Mouse (Mus musculus) heart, postnatal 0 days (tissue): ENCODE results near the gene St3gal4.

Experiments
- CTCF ChIP-seq: IDR thresholded peaks from 2 replicates; pipeline ENCODE4 v1.5.1; 2016; ENCODE audit warnings: antibody characterized with exemption, control low read depth, low read depth
- EP300 ChIP-seq: IDR thresholded peaks from 2 replicates; pipeline ENCODE4 v1.6.1; 2016; ENCODE audit warnings: antibody characterized with exemption, low read depth

DNA sequence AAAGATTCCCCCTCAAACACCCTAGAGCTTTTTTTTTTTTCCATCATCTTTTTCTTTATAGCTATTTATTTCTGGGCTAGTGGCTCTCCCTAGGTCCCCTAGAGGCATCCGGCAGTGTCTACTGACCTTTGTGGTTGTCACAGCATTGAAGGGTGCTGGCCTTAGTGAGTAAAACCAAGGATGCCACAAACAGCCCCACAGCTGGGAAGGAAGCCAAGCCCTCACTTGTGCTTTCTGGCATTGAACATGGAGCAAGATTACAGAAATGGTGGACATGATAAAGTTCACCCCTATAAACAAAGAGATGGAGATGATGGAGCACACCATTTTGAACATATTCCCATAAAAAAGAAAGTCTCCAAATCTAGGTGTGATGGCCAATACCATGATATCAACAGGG lies 97.3 kb downstream of the St3gal4 start:
- no peak for TF ChIP-seq CTCF
- TF ChIP-seq EP300 = no peak
